Mouse (Mus musculus) ES-Bruce4 (cell line): ENCODE measurements around the gene Gm17334. TPM values are rescaled to one million over a fixed set of nuclear protein-coding genes. Genes with fewer than 3 reads are reported as not detected.
"Not testable (repeated sequence)": the region's sequence is repeated elsewhere in the genome, so short reads cannot be mapped to it uniquely, and the experiment has no call there.

Source experiments
- H3K27ac ChIP-seq: 2 replicates; pipeline ENCODE4 v1.5.1; 2012; ENCODE audit warnings: low read length, inconsistent platforms; ENCODE audit not compliant: insufficient read depth
- H3K27me3 ChIP-seq: 2 replicates; pipeline ENCODE4 v1.6.1; 2012; ENCODE audit warnings: mild to moderate bottlenecking, low read length, inconsistent platforms; ENCODE audit not compliant: control insufficient read depth, poor library complexity, insufficient read depth, severe bottlenecking
- H3K36me3 ChIP-seq: 2 replicates; pipeline ENCODE4 v1.6.1; 2012; ENCODE audit warnings: inconsistent platforms, mild to moderate bottlenecking, low read length, moderate library complexity; ENCODE audit not compliant: control insufficient read depth, poor library complexity, insufficient read depth, severe bottlenecking
- H3K4me1 ChIP-seq: one replicate; pipeline ENCODE4 v1.8.1; 2011; ENCODE audit warnings: low read length; ENCODE audit not compliant: control insufficient read depth, insufficient read depth
- H3K4me3 ChIP-seq: 2 replicates; pipeline ENCODE4 v1.5.1; 2011; ENCODE audit warnings: low read depth, mild to moderate bottlenecking, low read length
- H3K9ac ChIP-seq: 2 replicates; pipeline ENCODE4 v1.6.1; 2012; ENCODE audit warnings: low read depth, mild to moderate bottlenecking, inconsistent platforms; ENCODE audit not compliant: poor library complexity, severe bottlenecking
- H3K9me3 ChIP-seq: replicated peaks from 2 replicates; pipeline ENCODE4 v1.6.1; 2012; ENCODE audit warnings: mild to moderate bottlenecking, low read length, inconsistent platforms; ENCODE audit not compliant: control insufficient read depth, poor library complexity, insufficient read depth, severe bottlenecking
- CTCF ChIP-seq: IDR thresholded peaks from one replicate; pipeline ENCODE4 v1.8.1; 2011; ENCODE audit warnings: low read depth, low read length
- EP300 ChIP-seq: IDR thresholded peaks from 2 replicates; pipeline ENCODE4 v1.6.1; 2011; ENCODE audit warnings: low read depth, low read length; ENCODE audit not compliant: insufficient read depth
- POLR2A ChIP-seq: IDR thresholded peaks from one replicate; pipeline ENCODE4 v1.8.1; 2011; ENCODE audit warnings: low read length; ENCODE audit not compliant: insufficient read depth
- polyA plus RNA-seq: library from polyadenylated mRNA; stranded (reverse); fragments of >200 nt; gene quantifications from 2 replicates; pipeline ENCODE4 v1.2.4, GENCODE M21; 2011; ENCODE audit warnings: low read depth; ENCODE audit not compliant: missing spikeins, insufficient read depth, insufficient read length

Gm17334 gene
- polyA plus RNA-seq, 1 experiment = not detected

- TF ChIP-seq EP300 (no peak), CTCF (no peak), POLR2A (no peak)
- Histone ChIP-seq H3K36me3 (no peaks in the 10 kb centered on the region), H3K27me3 (no peaks in the 10 kb centered on the region), H3K4me1 (peaks cover 19% of the 10 kb centered on the region), H3K4me3 (no peak overlapping the region), H3K9me3 (no peaks in the 10 kb centered on the region), H3K27ac (no peak overlapping the region), H3K9ac (no peak overlapping the region)
These were observed 11.7 kb downstream of the Gm17334 start for GRCm38 (mm10) chr11:53761284-53761683.

DNA sequence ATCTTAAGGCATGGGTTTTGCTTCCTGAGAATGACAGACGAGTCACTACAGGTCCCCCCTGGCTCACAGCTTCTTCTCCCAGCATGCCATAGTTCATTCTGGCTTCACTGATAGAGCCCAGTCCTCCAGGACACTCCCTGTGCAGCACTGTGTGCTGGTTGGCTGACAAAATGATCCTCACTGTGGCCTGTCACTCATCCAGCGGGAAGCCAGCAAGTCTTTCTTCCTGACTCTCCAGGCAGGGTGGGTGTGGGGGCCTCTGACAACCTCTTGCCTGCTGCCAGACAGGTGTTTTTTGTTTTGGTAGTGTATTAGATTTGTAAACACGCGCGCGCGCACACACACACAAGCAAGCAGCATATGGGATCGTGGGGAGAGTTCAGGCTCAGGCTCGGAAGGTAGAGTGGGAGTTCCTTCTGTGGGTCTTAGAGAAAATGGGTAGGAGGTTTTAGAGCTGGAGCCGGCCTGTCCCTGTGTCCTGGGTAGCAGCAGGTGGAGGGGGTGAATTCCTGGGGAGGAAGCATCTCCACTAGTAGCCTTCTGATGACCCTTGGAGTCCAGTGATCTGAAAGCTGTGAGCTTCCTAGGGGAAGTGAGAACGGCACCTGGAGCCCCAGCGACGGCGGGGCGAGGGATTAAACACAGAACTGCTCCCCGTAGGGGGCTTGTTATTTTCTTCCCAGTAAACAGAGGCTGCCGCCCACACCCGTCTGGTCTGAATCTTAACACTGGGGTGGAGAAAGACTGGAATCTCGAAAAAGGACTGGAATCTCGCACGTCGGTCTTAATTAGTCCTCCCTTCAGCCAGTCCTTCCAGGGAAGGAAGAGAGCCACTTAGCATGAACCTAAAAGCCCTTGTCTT, 13.2 kb downstream of the Gm17334 start:
- no peaks in the 10 kb centered on the region for H3K9me3 ChIP-seq
- peaks cover 15% of the 10 kb centered on the region for H3K4me1 ChIP-seq
- peak overlapping the region; percentile 57 for H3K27ac ChIP-seq
- no peaks in the 10 kb centered on the region for H3K27me3 ChIP-seq
- peak overlapping the region; percentile 8; the same call in 1 of the 2 replicates for H3K4me3 ChIP-seq
- peak; percentile 54; the same call in 1 of the 2 replicates for TF ChIP-seq EP300
- no peak for TF ChIP-seq POLR2A
- TF ChIP-seq CTCF = no peak
- no peaks in the 10 kb centered on the region for H3K36me3 ChIP-seq
- H3K9ac ChIP-seq = peak overlapping the region; percentile 19

- peaks cover 10% of the 10 kb centered on the region for H3K4me1 ChIP-seq
- peak overlapping the region; percentile 17; the same call in 1 of the 2 replicates for H3K9ac ChIP-seq
- peak overlapping the region; percentile 39 for H3K27ac ChIP-seq
- H3K9me3 ChIP-seq = no peaks in the 10 kb centered on the region
- TF ChIP-seq POLR2A = no peak
- 0 out of 2 replicates have a peak, but pooled peaks have one; percentile 29 for TF ChIP-seq EP300
- TF ChIP-seq CTCF = peak; percentile 70
- H3K4me3 ChIP-seq = peak overlapping the region; percentile 1; the same call in 1 of the 2 replicates
- H3K36me3 ChIP-seq = no peaks in the 10 kb centered on the region
- H3K27me3 ChIP-seq = no peaks in the 10 kb centered on the region
These were observed 14.1 kb downstream of the Gm17334 start for GRCm38 (mm10) chr11:53758791-53759351.

GRCm38 (mm10) chr11:53758033-53758432, 15.0 kb downstream of the Gm17334 start:
- H3K4me3 ChIP-seq, H3K36me3 ChIP-seq, H3K9me3 ChIP-seq, H3K9ac ChIP-seq, H3K27me3 ChIP-seq, H3K27ac ChIP-seq: not testable (repeated sequence)
- peak; percentile 63 for TF ChIP-seq CTCF
- peaks cover 10% of the 10 kb centered on the region for H3K4me1 ChIP-seq

DNA sequence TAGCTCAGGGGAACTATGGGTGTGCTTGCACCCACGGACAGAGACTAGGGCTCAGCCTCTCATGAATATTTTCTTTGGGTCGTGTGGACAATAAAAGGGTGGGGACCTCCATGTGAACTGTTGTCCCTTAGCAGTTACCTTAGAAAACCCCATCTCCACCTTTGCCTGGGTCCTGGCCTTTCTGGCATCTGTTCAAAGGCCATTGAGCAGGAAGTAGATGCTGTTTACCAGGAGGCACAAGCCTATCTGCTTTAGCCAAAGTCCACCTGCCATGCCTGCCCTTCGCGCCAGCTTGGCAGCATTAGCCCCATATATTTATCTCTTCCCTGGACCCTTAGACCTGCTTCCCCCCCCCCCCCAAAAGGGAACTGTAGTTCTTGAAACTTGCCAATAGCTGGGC, 15.4 kb downstream of the Gm17334 start:
- H3K4me3 ChIP-seq = no peak overlapping the region
- no peak for TF ChIP-seq EP300
- no peak for TF ChIP-seq POLR2A
- no peak for TF ChIP-seq CTCF
- H3K9me3 ChIP-seq = no peaks in the 10 kb centered on the region
- H3K4me1 ChIP-seq = peaks cover 10% of the 10 kb centered on the region
- H3K9ac ChIP-seq = no peak overlapping the region
- no peaks in the 10 kb centered on the region for H3K27me3 ChIP-seq
- no peak overlapping the region for H3K27ac ChIP-seq
- H3K36me3 ChIP-seq = no peaks in the 10 kb centered on the region

DNA sequence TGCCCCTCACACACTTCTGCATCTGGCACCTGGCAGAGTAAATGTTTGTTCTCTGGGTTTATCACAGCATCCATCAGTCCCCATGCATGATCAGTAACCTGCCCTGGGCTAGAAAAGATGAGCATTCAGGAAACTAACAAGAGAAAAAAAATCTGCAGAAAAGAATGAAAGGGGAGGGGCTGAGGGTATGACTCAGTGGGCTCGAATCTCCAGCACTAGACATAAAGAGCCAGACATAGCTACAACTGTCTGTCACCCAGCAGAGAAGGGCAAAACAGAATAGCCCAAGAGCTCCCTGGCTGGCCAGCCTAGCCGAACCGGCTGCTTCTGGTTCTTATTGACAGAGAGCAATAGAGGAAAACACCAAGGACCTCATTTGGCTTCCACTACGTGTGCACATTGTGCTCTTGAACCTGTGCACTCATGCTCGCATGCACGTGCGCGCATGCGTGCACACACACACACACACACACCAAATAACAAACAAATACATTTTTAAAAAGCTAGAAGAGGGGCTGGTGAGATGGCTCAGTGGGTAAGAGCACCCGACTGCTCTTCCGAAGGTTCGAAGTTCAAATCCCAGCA, 17.9 kb downstream of the Gm17334 start:
- TF ChIP-seq CTCF (no peak), EP300 (no peak), POLR2A (no peak)
- H3K36me3 ChIP-seq = no peaks in the 10 kb centered on the region
- H3K9me3 ChIP-seq = no peaks in the 10 kb centered on the region
- no peak overlapping the region for H3K9ac ChIP-seq
- peaks cover 2% of the 10 kb centered on the region for H3K4me1 ChIP-seq
- no peaks in the 10 kb centered on the region for H3K27me3 ChIP-seq
- H3K4me3 ChIP-seq = no peak overlapping the region
- no peak overlapping the region for H3K27ac ChIP-seq
